Mouse (Mus musculus): ENCODE results near the gene Sfmbt2. TPM values are rescaled to one million over a fixed set of nuclear protein-coding genes. Genes with fewer than 3 reads are reported as not detected.

Sfmbt2 gene
- total RNA-seq, 2 experiments from 2014 or later: 3.1 to 5.2 TPM

- no peak for DNase-seq (ENCODE audit: extremely low spot score in 1 of 2, low spot score in 1 of 2)
Measured at GRCm38 (mm10) chr2:10371899-10372298, 1.6 kb downstream of the Sfmbt2 start.

GRCm38 (mm10) chr2:10372321-10372723 lies 2.0 kb downstream of the Sfmbt2 start:
- DNase-seq (ENCODE audit: extremely low spot score in 1 of 2, low spot score in 1 of 2): peak; percentile 59 to 64

GRCm38 (mm10) chr2:10372776-10373507 lies 2.6 kb downstream of the Sfmbt2 start:
- DNase-seq (ENCODE audit: extremely low spot score in 1 of 2, low spot score in 1 of 2): peak in 1 of 2 experiments; percentile 24

- DNase-seq (ENCODE audit: extremely low spot score in 1 of 2, low spot score in 1 of 2): no peak
Measured at GRCm38 (mm10) chr2:10373508-10374206, 3.3 kb downstream of the Sfmbt2 start.

- DNase-seq (ENCODE audit: extremely low spot score in 1 of 2, low spot score in 1 of 2): peak in 1 of 2 experiments; percentile 46
Measured at GRCm38 (mm10) chr2:10374207-10375023, 4.1 kb downstream of the Sfmbt2 start.

GRCm38 (mm10) chr2:10375024-10375372 lies 4.7 kb downstream of the Sfmbt2 start:
- peak; percentile 36 to 46 for DNase-seq (ENCODE audit: extremely low spot score in 1 of 2, low spot score in 1 of 2)

GRCm38 (mm10) chr2:10389988-10390387 lies 19.7 kb downstream of the Sfmbt2 start:
- DNase-seq (ENCODE audit: extremely low spot score in 1 of 2, low spot score in 1 of 2): no peak

- DNase-seq (ENCODE audit: extremely low spot score in 1 of 2, low spot score in 1 of 2): no peak
Measured at GRCm38 (mm10) chr2:10390791-10391190, 20.5 kb downstream of the Sfmbt2 start.

- no peak for DNase-seq (ENCODE audit: extremely low spot score in 1 of 2, low spot score in 1 of 2)
Measured at GRCm38 (mm10) chr2:10395143-10395542, 24.8 kb downstream of the Sfmbt2 start.

GRCm38 (mm10) chr2:10397790-10398189 lies 27.5 kb downstream of the Sfmbt2 start:
- DNase-seq (ENCODE audit: extremely low spot score in 1 of 2, low spot score in 1 of 2): no peak

- no peak for DNase-seq (ENCODE audit: extremely low spot score in 1 of 2, low spot score in 1 of 2)
Measured at GRCm38 (mm10) chr2:10406151-10406550, 35.8 kb downstream of the Sfmbt2 start.

- no peak for DNase-seq (ENCODE audit: extremely low spot score in 1 of 2, low spot score in 1 of 2)
Measured at GRCm38 (mm10) chr2:10409422-10409821, 39.1 kb downstream of the Sfmbt2 start.

- no peak for DNase-seq (ENCODE audit: extremely low spot score in 1 of 2, low spot score in 1 of 2)
Measured at GRCm38 (mm10) chr2:10410069-10410468, 39.8 kb downstream of the Sfmbt2 start.

- no peak for DNase-seq (ENCODE audit: extremely low spot score in 1 of 2, low spot score in 1 of 2)
Measured at GRCm38 (mm10) chr2:10420944-10421420, 50.7 kb downstream of the Sfmbt2 start.

- no peak for DNase-seq (ENCODE audit: extremely low spot score in 1 of 2, low spot score in 1 of 2)
Measured at GRCm38 (mm10) chr2:10437290-10437689, 67.0 kb downstream of the Sfmbt2 start.

- DNase-seq (ENCODE audit: extremely low spot score in 1 of 2, low spot score in 1 of 2): no peak
Measured at GRCm38 (mm10) chr2:10441811-10442210, 71.5 kb downstream of the Sfmbt2 start.

- no peak for DNase-seq (ENCODE audit: extremely low spot score in 1 of 2, low spot score in 1 of 2)
Measured at GRCm38 (mm10) chr2:10453577-10453976, 83.3 kb downstream of the Sfmbt2 start.

GRCm38 (mm10) chr2:10458309-10458708 lies 88.0 kb downstream of the Sfmbt2 start:
- DNase-seq (ENCODE audit: extremely low spot score in 1 of 2, low spot score in 1 of 2): no peak

GRCm38 (mm10) chr2:10516516-10516915 lies 146.2 kb downstream of the Sfmbt2 start:
- no peak for DNase-seq (ENCODE audit: extremely low spot score in 1 of 2, low spot score in 1 of 2)

- no peak for DNase-seq (ENCODE audit: extremely low spot score in 1 of 2, low spot score in 1 of 2)
Measured at GRCm38 (mm10) chr2:10521719-10522415, 151.6 kb downstream of the Sfmbt2 start.
